ENCODE assay signal across 10 mouse cellular contexts in genomic region chr6:138421191-138421613, GRCm38 (mm10).
DNase-seq lines count a peak whose midpoint lies in the region; ATAC-seq and TF ChIP-seq lines count a peak whose summit lies in the region.
"Had no signal": no experiment of that assay in that cellular context is flagged by ENCODE, and none has a peak within 500 bp of the region (broad histone marks: within the 10 kb centered on the region; RNA-seq: fewer than 3 reads in every experiment).

No protein-coding gene starts in this region.

- no peaks in the 10 kb centered on the region for H3K36me3 ChIP-seq in kidney, embryonic 16.5 days (ENCODE audit: insufficient read depth, low read length)
- H3K36me3 ChIP-seq in embryonic facial prominence, embryonic 12.5 days = no peaks in the 10 kb centered on the region
- no peaks in the 10 kb centered on the region for H3K36me3 ChIP-seq in hindbrain, postnatal 0 days (ENCODE audit: insufficient read depth, low read length)
- H3K36me3 ChIP-seq in neural tube, embryonic 11.5 days (ENCODE audit: control insufficient read depth, insufficient read depth, low read length) = no peaks in the 10 kb centered on the region
- H3K36me3 ChIP-seq in thymus, adult 2 months (ENCODE audit: control insufficient read depth, insufficient read depth, low read length) = no peaks in the 10 kb centered on the region
- H3K36me3 ChIP-seq: G1E had no signal

- no peak for DNase-seq in kidney, adult 18-20 months
- DNase-seq in hindbrain, postnatal 0 days (ENCODE audit: low spot score) = peak; percentile 49
- peak; percentile 67 for DNase-seq in neural tube, embryonic 11.5 days (ENCODE audit: low spot score)
- DNase-seq in thymus, postnatal 4 days = no peak
- DNase-seq in thymus, adult 2 months = no peak
- no peak for DNase-seq in spleen, adult 18-20 months

- TF ChIP-seq CTCF in hindbrain, postnatal 0 days (IDR thresholded peaks at IDR 0.05; ENCODE audit: low read depth) = no peak
- no peak for TF ChIP-seq CTCF in thymus, adult 2 months (IDR thresholded peaks at IDR 0.05; ENCODE audit: borderline replicate concordance, control insufficient read depth, extremely low read depth, insufficient read depth, low read length, poor library complexity)

- peak overlapping the region; percentile 31 for H3K4me3 ChIP-seq in kidney, embryonic 16.5 days (ENCODE audit: low read length)
- peak overlapping the region; percentile 34 for H3K4me3 ChIP-seq in embryonic facial prominence, embryonic 12.5 days
- peak overlapping the region; percentile 52 for H3K4me3 ChIP-seq in hindbrain, postnatal 0 days (ENCODE audit: low read length)
- peak overlapping the region; percentile 37 for H3K4me3 ChIP-seq in neural tube, embryonic 11.5 days (ENCODE audit: low read depth, low read length)
- H3K4me3 ChIP-seq in thymus, adult 2 months (ENCODE audit: control insufficient read depth, insufficient read depth, low read length) = no peak overlapping the region
- H3K4me3 ChIP-seq: erythroblast, embryonic 14.5 days had no signal

- no peak for TF ChIP-seq POLR2A in thymus, adult 2 months (IDR thresholded peaks at IDR 0.05; ENCODE audit: control insufficient read depth, extremely low read depth, insufficient read depth, low read length, poor library complexity)

- no peaks in the 10 kb centered on the region for H3K9me3 ChIP-seq in kidney, embryonic 16.5 days (ENCODE audit: low read length)
- H3K9me3 ChIP-seq in embryonic facial prominence, embryonic 12.5 days = no peaks in the 10 kb centered on the region
- no peaks in the 10 kb centered on the region for H3K9me3 ChIP-seq in hindbrain, postnatal 0 days (ENCODE audit: low read length)
- no peaks in the 10 kb centered on the region for H3K9me3 ChIP-seq in neural tube, embryonic 11.5 days (ENCODE audit: control insufficient read depth, low read length)

- H3K4me2 ChIP-seq in kidney, embryonic 16.5 days (replicated peaks; ENCODE audit: low read depth, low read length) = peak overlapping the region; percentile 64
- H3K4me2 ChIP-seq in embryonic facial prominence, embryonic 12.5 days (replicated peaks) = peak overlapping the region; percentile 64
- peak overlapping the region; percentile 81 for H3K4me2 ChIP-seq in hindbrain, postnatal 0 days (ENCODE audit: low read depth, low read length)
- H3K4me2 ChIP-seq in neural tube, embryonic 11.5 days (ENCODE audit: low read depth) = peak overlapping the region; percentile 73

- H3K27ac ChIP-seq in kidney, embryonic 16.5 days (ENCODE audit: low read length) = no peak overlapping the region
- H3K27ac ChIP-seq in embryonic facial prominence, embryonic 12.5 days = peak overlapping the region; percentile 63; the same call in 1 of the 2 replicates
- peak overlapping the region; percentile 62; the same call in 1 of the 2 replicates for H3K27ac ChIP-seq in hindbrain, postnatal 0 days
- H3K27ac ChIP-seq in neural tube, embryonic 11.5 days (ENCODE audit: low read depth, low read length) = peak overlapping the region; percentile 53
- H3K27ac ChIP-seq in thymus, adult 2 months (ENCODE audit: control insufficient read depth, insufficient read depth, low read length) = no peak overlapping the region

- peaks cover 20% of the 10 kb centered on the region for H3K4me1 ChIP-seq in kidney, embryonic 16.5 days (ENCODE audit: insufficient read depth, low read length)
- H3K4me1 ChIP-seq in embryonic facial prominence, embryonic 12.5 days = peaks cover 23% of the 10 kb centered on the region
- peaks cover 9% of the 10 kb centered on the region for H3K4me1 ChIP-seq in hindbrain, postnatal 0 days (ENCODE audit: insufficient read depth, low read length)
- H3K4me1 ChIP-seq in neural tube, embryonic 11.5 days (ENCODE audit: control insufficient read depth, insufficient read depth, low read length) = peaks cover 11% of the 10 kb centered on the region; the same call in 1 of the 2 replicates
- no peaks in the 10 kb centered on the region for H3K4me1 ChIP-seq in thymus, adult 2 months (replicated peaks; ENCODE audit: control insufficient read depth, insufficient read depth, low read length)

- WGBS in kidney, embryonic 16.5 days = 3% methylated on average over 14 of the region's 14 CpGs
- WGBS in embryonic facial prominence, embryonic 12.5 days = 1% methylated on average over 14 of the region's 14 CpGs
- under 1% methylated on average over 14 of the region's 14 CpGs for WGBS in hindbrain, postnatal 0 days
- 2% methylated on average over 14 of the region's 14 CpGs for WGBS in neural tube, embryonic 11.5 days
- 18% methylated on average over 14 of the region's 14 CpGs for WGBS in thymus, adult 2 months

- peaks cover 40% of the 10 kb centered on the region for H3K27me3 ChIP-seq in kidney, embryonic 16.5 days (ENCODE audit: insufficient read depth, low read length)
- H3K27me3 ChIP-seq in embryonic facial prominence, embryonic 12.5 days = peaks cover 14% of the 10 kb centered on the region; the same call in 1 of the 2 replicates
- H3K27me3 ChIP-seq in hindbrain, postnatal 0 days (ENCODE audit: insufficient read depth, low read length) = no peaks in the 10 kb centered on the region
- H3K27me3 ChIP-seq in neural tube, embryonic 11.5 days (ENCODE audit: control insufficient read depth, insufficient read depth, low read length) = 0 out of 2 replicates have a peak, but pooled peaks cover 2% of the 10 kb centered on the region
- no peaks in the 10 kb centered on the region for H3K27me3 ChIP-seq in thymus, adult 2 months (ENCODE audit: control insufficient read depth, insufficient read depth, low read length)

- ATAC-seq in kidney, embryonic 16.5 days (ENCODE audit: low FRiP score, low TSS enrichment) = peak; percentile 32; the same call in 1 of the 2 replicates
- ATAC-seq in embryonic facial prominence, embryonic 12.5 days (ENCODE audit: insufficient number of reproducible peaks, insufficient read depth, low FRiP score, low TSS enrichment) = peak; percentile 53; the same call in 1 of the 2 replicates
- ATAC-seq in hindbrain, postnatal 0 days = peak; percentile 21; the same call in 1 of the 2 replicates
- ATAC-seq in neural tube, embryonic 11.5 days (ENCODE audit: insufficient read depth, low FRiP score, low TSS enrichment) = peak; percentile 39; the same call in 1 of the 2 replicates

- H3K9ac ChIP-seq in kidney, embryonic 16.5 days (replicated peaks; ENCODE audit: low read length) = no peak overlapping the region
- H3K9ac ChIP-seq in embryonic facial prominence, embryonic 12.5 days = no peak overlapping the region
- peak overlapping the region; percentile 49 for H3K9ac ChIP-seq in hindbrain, postnatal 0 days (replicated peaks; ENCODE audit: low read length)
- H3K9ac ChIP-seq in neural tube, embryonic 11.5 days (ENCODE audit: low read length) = peak overlapping the region; percentile 58

Comparison
In these comparisons a context has a peak if more than half of its experiments do, and no peak if none do; other contexts are left out.
1. H3K27ac ChIP-seq: peak in embryonic facial prominence, embryonic 12.5 days (single experiment), hindbrain, postnatal 0 days (single experiment) and neural tube, embryonic 11.5 days (single experiment); none in kidney, embryonic 16.5 days (single experiment) and thymus, adult 2 months (single experiment).
2. H3K9ac ChIP-seq: peak in hindbrain, postnatal 0 days (single experiment) and neural tube, embryonic 11.5 days (single experiment); none in kidney, embryonic 16.5 days (single experiment) and embryonic facial prominence, embryonic 12.5 days (single experiment).
3. DNase-seq: peak in hindbrain, postnatal 0 days (single experiment) and neural tube, embryonic 11.5 days (single experiment); none in kidney, adult 18-20 months (single experiment), thymus, postnatal 4 days (single experiment), thymus, adult 2 months (single experiment) and spleen, adult 18-20 months (0 of 2).
4. Peak in every context shown above with its lines, with median percentiles within 50 percentile points of each other: ATAC-seq and H3K4me2 ChIP-seq.